In genomic region chr11:35655836-35656235, GRCm38 (mm10) we compare ENCODE assay signal across 23 mouse cellular contexts.
"Had no signal": no experiment of that assay in that cellular context is flagged by ENCODE, and none has a peak within 500 bp of the region (broad histone marks: within the 10 kb centered on the region; RNA-seq: fewer than 3 reads in every experiment).

No protein-coding gene starts in this region.

- DNase-seq: kidney, adult 2 months; kidney, postnatal 25 days; layer of hippocampus, postnatal 36 days; liver; lung, adult 18-20 months; lung, postnatal 10 days; lung, postnatal 36 days; right cerebral cortex, postnatal 14 days; right cerebral cortex, postnatal 4 days; thymus, postnatal 25 days had no signal

- H3K4me1 ChIP-seq: liver, embryonic 12.5 days; liver, embryonic 15.5 days; lung, embryonic 15.5 days; megakaryocyte, embryonic 14.5 days; midbrain, embryonic 10.5 days; midbrain, embryonic 13.5 days had no signal

- H3K36me3 ChIP-seq: liver, embryonic 12.5 days; liver, embryonic 15.5 days; lung, embryonic 15.5 days; midbrain, embryonic 13.5 days; neural tube, embryonic 13.5 days had no signal

- H3K27me3 ChIP-seq: limb, embryonic 12.5 days; liver, embryonic 12.5 days; liver, embryonic 15.5 days; lung, embryonic 15.5 days; neural tube, embryonic 13.5 days had no signal

- H3K4me3 ChIP-seq: left cerebral cortex, adult 2 months; limb, embryonic 12.5 days; liver, embryonic 12.5 days; liver, embryonic 15.5 days; lung, embryonic 15.5 days; midbrain, embryonic 10.5 days; midbrain, embryonic 13.5 days; myocyte; neural tube, embryonic 13.5 days had no signal

- H3K9me3 ChIP-seq: limb, embryonic 12.5 days; liver, embryonic 12.5 days; liver, embryonic 15.5 days; lung, embryonic 15.5 days; megakaryocyte, embryonic 14.5 days; midbrain, embryonic 10.5 days; midbrain, embryonic 13.5 days; neural tube, embryonic 13.5 days had no signal

- H3K9ac ChIP-seq: limb, embryonic 12.5 days; liver, embryonic 12.5 days; liver, embryonic 15.5 days; lung, embryonic 15.5 days; midbrain, embryonic 13.5 days; neural tube, embryonic 13.5 days had no signal

- H3K4me2 ChIP-seq: limb, embryonic 12.5 days; liver, embryonic 12.5 days; liver, embryonic 15.5 days; lung, embryonic 15.5 days; midbrain, embryonic 13.5 days; neural tube, embryonic 13.5 days had no signal

- H3K27ac ChIP-seq: kidney, postnatal 0 days; left cerebral cortex, adult 2 months; limb, embryonic 12.5 days; liver, embryonic 12.5 days; liver, embryonic 15.5 days; lung, embryonic 15.5 days; midbrain, embryonic 10.5 days; midbrain, embryonic 13.5 days; neural tube, embryonic 13.5 days; stomach, postnatal 0 days had no signal

- ATAC-seq: liver, embryonic 12.5 days; midbrain, embryonic 13.5 days; midbrain, embryonic 16.5 days had no signal
